Mouse (Mus musculus): Measurements from ENCODE around the gene Dock10.

GRCm38 (mm10) chr1:80806835-80807398 is 48.6 kb upstream of the Dock10 start:
- no peak for TF ChIP-seq CTCF (conservative IDR thresholded peaks at IDR 0.05; ENCODE audit: insufficient read depth, insufficient read length, low read depth, low read length)
- TF ChIP-seq POLR2A (IDR thresholded peaks at IDR 0.05; ENCODE audit: low read depth, low read length): no peak

Data from kidney, adult 2 months (tissue).